Mouse (Mus musculus): ENCODE results near the gene Shq1. TPM values are rescaled to one million over a fixed set of nuclear protein-coding genes. Genes with fewer than 3 reads are reported as not detected.

Shq1 gene
- total RNA-seq, 2 experiments from 2014 or later, result 7.3 to 7.7 TPM

DNA sequence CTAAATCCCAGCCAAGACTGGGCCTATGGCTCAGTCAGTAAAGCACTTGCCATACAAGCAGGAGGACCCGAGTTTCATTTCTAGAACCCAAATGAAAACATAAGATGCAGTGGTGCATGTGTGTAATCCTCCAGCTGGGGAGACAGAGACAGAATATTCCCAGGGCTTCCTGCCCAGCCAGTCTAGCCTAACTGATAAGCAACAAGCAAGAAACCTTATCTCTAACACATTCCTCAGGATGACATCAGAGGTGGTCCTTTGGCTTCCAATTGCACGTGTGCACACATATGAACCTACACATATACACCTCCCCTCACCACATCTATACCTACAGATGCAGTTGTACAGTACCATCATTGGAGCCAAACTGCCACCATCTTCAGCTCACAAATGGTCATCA is 2.1 kb downstream of the Shq1 start:
- no peak for DNase-seq (ENCODE audit: low spot score in 2 of 2)

DNA sequence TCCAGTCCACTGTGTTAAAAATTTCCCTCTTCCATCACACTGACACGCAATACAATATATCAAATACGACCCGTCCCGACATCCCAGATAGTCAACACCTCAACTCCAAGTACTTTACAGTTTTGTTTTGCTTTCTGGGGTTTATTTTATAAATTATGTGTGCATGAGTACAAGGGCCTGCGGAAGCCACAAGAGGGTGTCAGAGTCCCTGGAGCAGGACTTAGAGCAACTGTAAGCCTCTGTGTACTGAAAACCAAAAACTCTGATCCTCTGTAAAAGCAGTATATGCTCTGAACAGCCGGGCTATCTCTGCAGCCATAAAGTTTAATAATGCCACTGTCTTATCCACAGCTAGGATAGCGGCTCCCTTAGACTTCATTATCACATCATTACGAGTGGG is 3.3 kb downstream of the Shq1 start:
- no peak for DNase-seq (ENCODE audit: low spot score in 2 of 2)

DNA sequence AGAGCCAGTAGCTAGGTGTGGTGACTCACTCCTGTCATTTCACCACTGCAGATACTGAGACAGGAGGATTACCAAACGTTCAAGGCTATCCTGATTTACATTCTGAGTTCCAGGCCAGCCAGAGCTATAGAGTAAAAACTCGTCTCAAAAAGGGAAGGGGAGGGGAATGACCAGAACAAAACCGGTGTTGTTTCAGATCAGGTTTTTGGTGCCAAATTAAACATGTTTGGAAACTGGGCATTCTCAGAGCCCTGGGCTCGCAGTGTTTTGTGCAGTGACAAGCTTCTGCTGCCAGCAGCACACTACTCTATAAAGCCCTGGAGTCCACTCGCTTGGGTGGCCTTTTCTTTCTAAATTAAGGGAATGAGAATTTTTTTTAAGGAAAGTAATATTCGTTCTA is 8.7 kb downstream of the Shq1 start:
- no peak for DNase-seq (ENCODE audit: low spot score in 2 of 2)

DNA sequence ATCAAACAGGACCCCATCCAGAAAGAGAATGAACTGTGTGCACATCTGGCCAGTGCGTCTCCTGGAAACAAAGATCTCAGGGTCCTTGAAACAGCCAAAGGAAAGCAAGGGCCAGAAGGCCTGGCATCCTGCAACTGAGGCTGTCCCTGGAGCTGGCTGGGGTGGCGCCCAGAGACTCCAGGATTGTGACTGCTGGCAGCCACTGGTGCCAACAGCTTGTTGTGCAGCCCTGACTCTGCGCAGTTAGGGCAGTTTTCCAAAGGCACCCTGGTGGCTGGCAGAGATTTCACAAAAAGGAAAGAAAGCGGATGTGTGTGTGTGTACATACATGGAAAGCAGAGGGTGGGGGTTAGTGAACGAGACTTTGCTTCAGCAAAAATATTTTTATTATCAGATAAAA is 10.6 kb downstream of the Shq1 start:
- peak; percentile 83 to 87 for DNase-seq (ENCODE audit: low spot score in 2 of 2)

DNA sequence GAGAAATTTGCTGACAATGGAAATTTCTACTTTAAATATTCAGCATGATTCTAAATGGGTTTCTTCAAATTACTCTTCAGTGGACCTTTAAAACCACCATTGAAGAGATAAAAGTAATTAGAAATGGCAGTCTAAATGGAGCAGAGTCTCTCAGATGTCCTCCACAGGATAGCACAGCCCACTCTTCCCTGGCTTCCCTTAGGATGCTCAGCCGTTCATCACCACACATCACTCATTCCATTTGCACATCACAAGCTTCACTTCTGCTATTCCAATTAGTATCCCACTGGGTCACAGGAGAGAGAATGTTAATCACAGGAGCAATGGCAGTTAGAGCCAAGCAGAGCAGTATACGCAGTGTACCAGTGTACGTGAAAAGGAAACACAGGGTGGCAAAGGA is 18.4 kb downstream of the Shq1 start:
- no peak for DNase-seq (ENCODE audit: low spot score in 2 of 2)

DNA sequence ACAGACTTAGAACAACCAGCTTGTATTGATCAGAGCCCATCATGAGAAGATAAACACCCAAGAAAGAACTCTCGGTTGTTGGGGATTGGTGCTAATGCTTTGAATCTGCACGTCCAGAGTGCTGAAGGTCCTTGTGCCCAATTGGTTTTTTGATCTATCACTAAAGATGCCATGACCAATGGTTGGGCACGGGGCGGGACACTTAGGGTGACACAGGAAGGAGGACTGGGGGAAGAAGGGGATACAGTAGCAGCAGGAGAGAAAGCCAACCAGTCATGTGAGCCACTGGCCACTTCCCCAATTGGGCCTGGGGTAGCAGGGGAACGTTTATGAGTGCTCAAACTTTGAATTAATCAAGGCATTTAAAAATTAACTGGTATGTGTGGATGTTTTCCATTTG is 23.8 kb downstream of the Shq1 start:
- DNase-seq (ENCODE audit: low spot score in 2 of 2), result no peak

DNA sequence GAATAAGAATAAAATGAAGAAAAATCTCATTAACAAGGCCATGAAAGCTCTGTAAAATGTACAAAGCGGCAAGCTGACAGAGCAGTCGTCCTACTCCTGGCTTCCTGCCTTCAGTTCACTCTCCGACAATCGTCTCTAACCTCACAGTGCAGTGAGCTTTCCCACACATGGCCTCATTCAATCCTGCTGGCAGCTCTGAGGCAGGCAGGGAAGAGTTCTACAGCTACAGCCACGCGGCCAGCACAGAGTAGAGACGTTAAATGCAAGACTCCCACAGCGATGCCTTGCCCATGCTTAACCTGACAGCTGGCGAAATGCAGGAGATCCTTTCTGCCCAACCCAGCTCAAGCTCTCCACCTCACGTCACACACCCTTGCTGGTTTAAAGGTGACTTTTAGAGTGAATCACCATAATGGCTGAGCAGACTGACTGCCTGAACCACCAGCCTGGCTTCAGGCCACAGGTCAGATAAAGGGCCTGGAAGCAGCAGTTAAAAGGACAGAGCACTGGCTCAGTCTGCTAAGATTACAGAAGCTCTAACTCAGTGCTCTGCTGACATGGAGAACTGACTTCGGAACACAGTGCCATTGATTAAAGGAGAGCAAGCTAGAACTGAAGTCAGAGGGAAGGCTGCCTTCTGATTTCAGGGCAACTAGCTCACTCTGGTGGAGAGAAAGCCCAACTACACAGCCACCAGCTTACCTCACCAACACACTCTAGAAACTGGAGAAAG is 25.3 kb downstream of the Shq1 start:
- peak; percentile 64 to 74 for DNase-seq (ENCODE audit: low spot score in 2 of 2)

DNA sequence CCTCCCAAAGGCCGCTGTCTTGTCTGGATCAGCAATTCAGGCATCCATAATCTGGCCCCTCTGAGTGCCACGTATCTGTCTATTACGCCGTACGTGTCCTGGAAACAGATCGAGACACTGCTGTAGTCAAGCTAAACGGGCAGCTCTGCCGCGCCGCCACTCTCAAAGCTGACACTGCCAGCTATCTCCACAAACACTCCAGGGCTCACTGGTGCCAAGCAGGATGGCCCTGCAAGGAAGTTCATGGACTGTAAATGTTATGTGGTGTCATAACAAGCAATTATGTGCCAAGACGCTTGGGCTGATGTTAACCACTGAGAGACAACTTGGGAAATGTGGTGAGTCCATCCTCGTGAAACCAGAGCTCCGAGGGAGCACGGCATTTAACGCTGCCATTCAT is 26.3 kb downstream of the Shq1 start:
- DNase-seq (ENCODE audit: low spot score in 2 of 2), result no peak

DNA sequence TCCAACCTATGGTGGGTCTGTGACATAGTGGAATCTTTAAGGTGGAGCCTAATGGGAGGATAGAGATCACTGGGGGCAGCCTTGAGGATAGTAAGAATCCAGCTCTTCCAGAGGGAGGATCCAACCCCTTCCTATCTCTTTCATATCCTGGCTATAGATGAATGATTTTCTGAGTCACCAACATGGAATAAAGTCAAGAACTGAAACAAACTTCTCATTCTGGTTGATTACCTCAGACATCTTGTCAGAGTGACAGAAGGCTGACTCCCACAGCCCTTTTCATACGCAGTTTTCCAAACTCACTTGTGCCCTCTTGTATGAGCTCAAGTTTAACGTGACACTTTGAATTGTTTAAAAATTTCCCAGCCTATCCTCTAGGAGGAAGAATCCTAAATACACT is 28.2 kb downstream of the Shq1 start:
- DNase-seq (ENCODE audit: low spot score in 2 of 2), result no peak

DNA sequence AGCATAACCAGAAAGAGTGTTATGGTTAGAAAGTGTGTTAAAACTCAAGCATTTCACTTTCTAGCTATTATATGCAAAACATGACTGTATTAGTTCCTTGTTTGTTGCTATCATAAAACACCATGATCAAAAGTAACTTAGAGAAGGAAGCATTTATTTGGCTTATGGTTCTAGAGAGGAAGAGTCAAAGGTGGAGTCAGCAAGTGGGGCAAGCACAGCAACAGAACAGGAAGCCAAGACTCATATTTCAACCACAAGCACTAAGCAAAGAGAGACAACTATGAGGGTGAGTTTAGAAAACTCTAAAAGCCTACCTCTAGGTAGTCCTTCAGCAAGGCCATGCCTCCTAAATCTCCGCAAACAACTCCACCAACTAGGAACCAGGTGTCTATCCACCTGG is 30.4 kb downstream of the Shq1 start:
- DNase-seq (ENCODE audit: low spot score in 2 of 2), result no peak

DNA sequence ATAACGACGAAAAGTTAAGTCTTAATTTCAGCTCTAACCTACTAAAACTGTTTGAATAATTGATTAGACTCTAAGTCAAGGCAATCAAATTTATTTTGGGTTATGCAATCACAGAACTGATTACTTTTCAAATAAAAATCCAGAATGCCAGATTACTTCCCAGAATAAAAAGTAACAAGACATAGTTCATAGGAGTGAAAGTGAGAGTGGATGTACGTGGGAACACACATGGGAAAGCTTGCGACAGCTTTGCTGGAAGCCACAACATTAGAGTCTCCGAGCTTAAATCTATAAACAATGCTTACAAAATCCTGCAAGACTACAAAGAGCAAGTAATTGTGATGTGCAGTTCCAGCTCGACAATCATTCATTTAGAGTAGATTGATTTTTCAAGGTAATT is 41.9 kb downstream of the Shq1 start:
- DNase-seq (ENCODE audit: low spot score in 2 of 2), result no peak

DNA sequence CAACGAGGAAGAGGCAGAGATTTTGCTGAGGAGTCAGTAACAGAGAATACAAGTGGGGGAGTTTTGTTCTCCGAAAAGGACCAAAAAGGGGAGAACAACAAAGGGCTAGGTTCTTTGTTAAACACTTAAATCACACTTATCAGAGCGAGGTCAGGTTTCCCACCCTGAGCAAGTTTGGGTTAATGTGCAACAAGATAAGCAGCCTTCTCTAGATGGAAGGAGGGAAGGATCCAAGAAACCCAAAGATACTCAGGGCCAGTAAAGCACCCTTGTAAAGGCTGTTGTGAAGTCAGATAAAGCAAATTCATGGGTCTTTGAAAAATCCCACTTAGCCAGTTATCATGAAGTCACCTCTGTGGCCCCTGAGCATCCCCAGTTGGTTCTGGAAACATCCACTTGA is 42.7 kb downstream of the Shq1 start:
- DNase-seq (ENCODE audit: low spot score in 2 of 2), result no peak

DNA sequence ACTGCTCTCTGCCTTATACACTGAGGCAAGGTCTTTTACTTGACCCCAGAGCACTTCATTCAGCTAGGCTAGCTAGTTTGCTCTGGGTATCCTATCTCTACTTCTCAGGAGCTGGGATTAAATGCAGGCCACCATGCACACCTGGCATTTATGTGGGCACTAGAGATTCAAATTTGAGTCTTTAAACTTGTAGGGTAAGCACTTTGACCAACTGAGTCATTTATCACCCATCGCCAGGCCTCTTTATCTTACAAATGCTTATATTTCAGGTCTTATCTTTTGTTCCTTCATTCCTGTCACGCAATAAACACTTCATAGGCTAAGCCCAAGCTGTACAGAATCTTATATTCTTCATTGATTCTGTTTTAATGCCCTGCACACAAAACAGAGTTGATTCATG is 47.0 kb downstream of the Shq1 start:
- DNase-seq (ENCODE audit: low spot score in 2 of 2), result no peak

DNA sequence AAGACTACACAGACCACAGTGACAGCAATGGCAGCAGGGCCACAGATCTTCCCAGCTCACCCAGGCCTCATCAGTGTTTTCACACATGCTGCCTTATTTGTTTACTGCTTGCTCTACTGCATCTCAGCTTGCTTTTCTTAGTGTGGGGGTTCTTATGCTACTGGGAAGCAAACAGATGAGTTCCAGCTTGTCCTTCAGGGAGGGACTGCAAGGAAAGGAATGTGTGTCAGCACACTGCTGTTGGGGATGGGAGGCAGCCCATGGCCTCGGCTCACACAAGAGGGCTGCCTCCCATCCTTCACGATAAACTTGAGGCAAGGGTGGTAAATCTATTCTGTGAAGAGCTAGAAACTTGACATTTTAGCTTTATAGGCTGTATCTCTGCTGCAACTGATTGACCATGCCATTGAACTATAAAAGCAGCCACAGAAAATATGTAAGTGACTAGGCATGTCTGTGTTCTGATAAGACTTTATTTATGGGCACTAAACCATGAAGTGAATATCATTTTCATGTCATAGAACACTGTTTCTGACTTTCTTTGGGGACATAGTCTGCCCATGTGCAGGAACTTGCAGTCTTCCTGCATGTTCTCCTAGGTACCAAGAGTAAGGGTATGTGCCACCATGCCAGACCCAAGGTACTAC is 48.0 kb downstream of the Shq1 start:
- no peak for DNase-seq (ENCODE audit: low spot score in 2 of 2)

DNA sequence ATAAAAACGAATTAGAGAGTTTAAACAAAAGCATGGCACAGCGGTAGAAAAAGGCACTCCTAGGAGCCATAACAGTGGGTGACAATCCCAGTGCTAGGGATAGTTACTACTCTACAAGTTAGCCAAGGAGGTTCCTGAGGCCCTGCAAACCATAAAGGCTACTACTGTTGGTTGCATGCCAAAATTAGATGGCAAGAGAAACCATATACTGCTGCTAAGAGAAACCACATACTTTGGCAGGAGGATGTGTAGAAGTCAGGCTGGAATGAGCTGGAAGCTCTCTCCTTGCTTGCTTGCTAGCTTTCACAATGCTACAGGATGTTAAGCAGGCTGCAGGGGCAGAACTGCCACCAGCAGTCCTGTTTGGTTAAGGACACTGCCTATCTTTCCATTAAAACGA is 50.5 kb downstream of the Shq1 start:
- no peak for DNase-seq (ENCODE audit: low spot score in 2 of 2)

DNA sequence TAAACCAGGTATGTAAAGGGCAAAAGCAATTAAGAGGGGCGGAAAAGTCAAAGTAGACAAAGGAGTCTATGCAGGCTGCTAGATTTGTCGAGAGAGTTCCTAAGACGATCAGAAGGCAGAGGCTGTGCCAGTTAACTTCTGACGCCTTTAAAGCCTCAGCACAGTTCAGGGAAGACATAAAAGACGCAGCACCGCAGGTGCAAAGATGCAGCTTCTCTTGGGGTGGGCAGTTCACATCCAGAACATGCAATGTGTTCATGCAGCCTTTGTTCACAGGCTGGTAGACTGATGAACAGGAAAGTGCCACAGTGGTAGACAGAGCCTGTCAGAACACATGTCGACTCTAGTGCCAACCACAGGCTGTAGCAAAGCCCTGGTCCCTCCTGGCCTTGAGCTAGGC is 51.6 kb downstream of the Shq1 start:
- no peak for DNase-seq (ENCODE audit: low spot score in 2 of 2)

DNA sequence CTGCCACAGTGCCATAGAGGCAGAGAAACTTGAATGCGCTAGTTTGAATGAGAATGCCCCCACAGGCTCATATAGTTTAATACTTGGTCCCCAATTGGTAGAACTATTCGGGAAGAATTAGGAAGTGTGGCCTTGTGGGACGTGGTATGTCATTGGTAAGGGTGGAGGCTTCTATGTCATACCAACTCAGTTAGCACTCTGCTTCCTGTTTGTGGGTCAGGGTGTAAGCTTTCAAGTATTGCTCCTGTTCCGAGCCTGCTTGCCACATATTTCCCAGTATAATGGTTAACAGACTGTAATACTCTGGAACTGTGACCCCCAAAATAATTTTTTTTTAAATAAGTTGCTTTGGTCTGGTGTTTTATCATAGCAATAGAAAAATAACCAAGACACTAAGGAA is 54.8 kb downstream of the Shq1 start:
- no peak for DNase-seq (ENCODE audit: low spot score in 2 of 2)

DNA sequence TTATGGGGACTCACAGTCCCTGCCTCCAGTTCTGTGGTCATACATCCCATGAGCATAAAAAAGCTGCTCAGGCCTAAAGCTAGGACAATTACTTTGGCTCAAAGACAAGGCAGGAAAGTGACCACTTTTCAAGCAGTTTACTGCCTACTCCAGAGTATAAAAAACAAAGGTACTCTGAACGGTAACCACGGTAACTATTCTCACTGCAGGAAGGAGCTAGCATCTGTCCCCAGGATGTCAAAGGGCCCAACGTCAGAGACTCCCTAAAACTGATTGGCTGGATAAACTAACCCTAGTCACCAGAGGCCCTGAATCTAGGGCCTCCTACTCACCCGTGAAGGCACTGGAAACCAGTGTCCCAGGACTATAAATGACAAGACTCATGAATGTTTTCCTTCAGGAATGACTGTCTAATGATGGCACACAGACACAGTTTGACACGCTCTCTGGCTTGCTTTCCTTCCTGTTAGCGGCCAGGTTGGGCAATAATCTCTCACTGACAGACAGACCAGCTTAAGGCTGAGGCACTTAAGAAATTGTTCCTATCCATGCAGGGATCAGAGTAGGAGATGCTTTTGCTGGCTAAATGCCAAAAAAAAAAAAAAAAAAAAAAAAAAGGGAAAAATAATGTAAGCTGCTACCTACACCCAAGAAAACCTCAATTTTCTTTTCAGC is 57.2 kb downstream of the Shq1 start:
- DNase-seq (ENCODE audit: low spot score in 2 of 2), result no peak

DNA sequence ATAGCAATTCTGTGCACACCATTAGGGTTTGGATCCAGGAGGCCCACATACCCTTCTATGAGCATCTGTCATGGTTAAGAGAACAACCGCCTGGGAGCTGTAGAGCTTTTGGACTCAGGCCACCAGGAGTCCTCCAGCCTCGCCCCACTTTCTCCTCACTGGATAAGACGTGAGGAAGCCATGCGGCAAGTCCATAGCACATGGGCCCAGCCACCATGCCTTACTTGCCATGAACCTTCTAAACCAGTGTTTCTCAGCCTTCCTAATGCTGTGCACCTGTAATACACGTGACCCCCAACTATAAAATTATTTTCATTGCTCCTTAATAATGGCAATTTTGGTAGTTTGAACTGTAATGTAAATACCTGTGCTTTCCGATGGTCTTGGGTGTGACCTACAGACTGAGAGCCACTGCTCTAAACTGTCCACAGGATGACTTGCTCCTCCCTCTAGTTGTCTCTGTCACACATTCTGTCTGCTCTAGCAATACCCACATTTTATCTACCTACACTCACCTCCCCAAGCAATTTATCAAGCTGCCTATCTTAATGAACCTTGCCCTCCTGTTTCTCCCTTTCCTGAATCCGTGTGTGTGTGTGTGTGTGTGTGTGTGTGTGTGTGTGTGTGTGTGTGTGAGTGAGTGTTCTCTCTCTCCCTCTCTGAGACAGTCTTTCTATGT is 59.9 kb downstream of the Shq1 start:
- DNase-seq (ENCODE audit: low spot score in 2 of 2), result no peak

DNA sequence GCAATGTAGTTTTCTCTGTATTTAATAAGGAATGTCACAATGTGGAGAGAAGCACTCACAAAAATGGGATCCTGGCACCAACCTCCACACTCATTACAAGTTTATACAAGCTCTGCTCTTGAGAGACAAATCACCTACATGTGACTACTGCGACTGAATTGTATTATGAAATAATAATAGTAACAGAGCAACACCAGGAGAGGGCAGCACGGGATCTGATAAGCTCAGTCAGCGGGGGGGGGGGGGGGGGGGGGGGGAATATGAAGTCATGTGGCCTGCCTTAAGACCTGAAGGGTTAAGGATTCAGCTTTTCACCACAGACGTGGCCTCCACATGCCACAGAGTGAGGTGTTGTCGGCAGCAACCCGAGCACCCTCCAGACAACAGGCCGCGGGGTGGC is 60.8 kb downstream of the Shq1 start:
- peak in 1 of 2 experiments; percentile 18 for DNase-seq (ENCODE audit: low spot score in 2 of 2)

DNA sequence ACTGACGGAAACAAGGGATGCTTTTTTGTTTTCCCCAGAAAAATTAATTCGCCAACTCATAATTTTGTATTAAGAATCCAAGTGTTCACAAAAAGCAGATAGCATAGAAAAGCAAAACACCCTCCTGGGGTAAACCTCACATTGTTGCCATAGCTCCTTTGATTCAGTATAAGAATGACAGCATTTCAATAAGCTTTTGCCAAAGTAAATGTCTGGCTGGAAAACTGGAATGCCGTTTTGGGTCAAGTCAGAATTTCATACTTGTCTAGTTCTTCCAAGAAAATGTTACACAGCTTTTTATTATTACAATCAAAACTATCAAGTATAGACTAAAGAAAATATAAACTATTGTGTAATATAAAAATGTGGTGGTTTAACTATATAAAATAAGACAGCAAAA is 61.7 kb downstream of the Shq1 start:
- no peak for DNase-seq (ENCODE audit: low spot score in 2 of 2)

DNA sequence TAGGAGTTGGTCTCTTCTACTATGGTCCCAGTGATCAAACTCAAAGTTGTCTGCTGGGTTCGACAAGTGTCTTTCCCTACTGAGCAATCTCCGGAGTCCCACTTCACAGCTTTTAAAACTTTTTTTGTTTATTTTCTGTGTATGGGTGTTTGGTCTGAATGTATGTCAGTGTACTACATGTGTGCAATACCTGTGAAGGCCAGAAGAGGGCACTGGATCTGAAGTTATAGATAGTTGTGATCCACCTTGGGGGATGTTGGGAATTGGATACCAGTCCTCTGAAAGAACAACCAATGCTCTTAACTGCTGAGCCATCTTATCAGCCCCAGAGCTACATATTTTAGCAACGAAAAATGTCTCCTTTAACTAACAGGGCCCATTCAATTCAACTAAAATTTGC is 62.5 kb downstream of the Shq1 start:
- DNase-seq (ENCODE audit: low spot score in 2 of 2), result no peak
